Mouse (Mus musculus) liver, postnatal 0 days (tissue): ENCODE measurements around the gene Adgrg3. TPM values are rescaled to one million over a fixed set of nuclear protein-coding genes. Genes with fewer than 3 reads are reported as not detected.

Source experiments
- ATAC-seq: fragments of 200-750 bp; cut with Nextera tagmentation; 2 replicates; pipeline ENCODE4 v1.8.0; 2017; ENCODE audit warnings: mild to moderate bottlenecking, moderate library complexity
- DNase-seq: peaks from one replicate; pipeline ENCODE4 v3.0.0-alpha.2; 2016
- H3K27ac ChIP-seq: fragments of 300-500 bp; sonication (generic); 2 replicates; pipeline ENCODE4 v1.5.1; 2014; ENCODE audit warnings: antibody characterized with exemption, moderate library complexity, mild to moderate bottlenecking, low read depth
- H3K27me3 ChIP-seq: fragments of 300-500 bp; sonication (generic); 2 replicates; pipeline ENCODE4 v1.6.1; 2014; ENCODE audit warnings: low read length, control low read depth, mixed read lengths; ENCODE audit not compliant: insufficient read depth
- H3K36me3 ChIP-seq: fragments of 300-500 bp; sonication (generic); replicated peaks from 2 replicates; pipeline ENCODE4 v1.6.1; 2014; ENCODE audit warnings: mild to moderate bottlenecking, control low read depth, low read length, moderate library complexity, mixed read lengths; ENCODE audit not compliant: insufficient read depth
- H3K4me1 ChIP-seq: fragments of 300-500 bp; sonication (generic); 2 replicates; pipeline ENCODE4 v1.6.1; 2014; ENCODE audit warnings: antibody characterized with exemption, mild to moderate bottlenecking, control low read depth; ENCODE audit not compliant: insufficient read depth
- H3K4me2 ChIP-seq: fragments of 300-500 bp; sonication (generic); 2 replicates; pipeline ENCODE4 v1.6.1; 2014; ENCODE audit warnings: low read depth, mild to moderate bottlenecking, low read length, moderate library complexity, mixed read lengths
- H3K4me3 ChIP-seq: fragments of 300-500 bp; sonication (generic); 2 replicates; pipeline ENCODE4 v1.5.1; 2014; ENCODE audit warnings: low read depth, low read length
- H3K9ac ChIP-seq: fragments of 300-500 bp; sonication (generic); replicated peaks from 2 replicates; pipeline ENCODE4 v1.6.1; 2014; ENCODE audit warnings: mild to moderate bottlenecking, moderate library complexity
- H3K9me3 ChIP-seq: fragments of 300-500 bp; sonication (generic); 2 replicates; pipeline ENCODE4 v1.6.1; 2016; ENCODE audit warnings: mild to moderate bottlenecking, control low read depth, low read length, mixed read lengths
- CTCF ChIP-seq: sonication (generic); IDR thresholded peaks from 2 replicates; pipeline ENCODE4 v1.5.1; 2016; ENCODE audit warnings: antibody characterized with exemption, low read depth
- EP300 ChIP-seq: IDR thresholded peaks from 2 replicates; pipeline ENCODE4 v1.6.1; 2016; ENCODE audit warnings: antibody characterized with exemption, low read depth, mild to moderate bottlenecking
- WGBS: fragments of 180-500 bp; shearing (Covaris S2); extraction: QIAGEN DNeasy Blood & Tissue Kit; methylation state at CpG from one replicate; pipeline ENCODE4 v1.1.7; 2014; ENCODE audit not compliant: insufficient replicate concordance; 5-methylcytosine and 5-hydroxymethylcytosine counted together
- polyA plus RNA-seq: library from polyadenylated mRNA; unstranded; fragments of >200 nt; fragmentation: Nextera tagmentation; extraction: Ambion mirVana; gene quantifications from 2 replicates; pipeline ENCODE4 v1.2.1, GENCODE M21; 2015

Gene Adgrg3
- polyA plus RNA-seq, 1 experiment from 2014 or later, result 9.6 TPM

DNA sequence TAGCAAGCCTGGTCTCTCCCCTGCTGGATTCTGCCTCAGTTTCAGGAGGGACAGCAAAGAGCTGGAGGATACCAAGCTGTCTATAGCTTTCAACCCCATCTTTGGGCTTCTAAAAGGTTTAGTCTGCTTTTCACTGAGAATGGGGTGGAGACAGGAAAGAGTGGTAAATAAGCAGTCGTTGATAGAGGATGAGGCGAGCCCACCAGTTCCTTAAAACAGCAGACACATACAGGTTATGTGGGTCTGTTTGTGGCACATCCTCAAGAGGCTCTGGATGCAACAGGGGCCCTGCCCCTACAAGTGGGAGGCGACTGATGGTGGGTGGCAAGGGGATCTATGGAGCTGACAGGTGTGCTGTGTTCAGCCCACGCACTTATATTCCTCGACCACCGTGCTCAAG is 41.2 kb downstream of the Adgrg3 start:
- Histone ChIP-seq H3K4me2 (peak overlapping the region; percentile 35; the same call in 1 of the 2 replicates), H3K4me3 (no peak overlapping the region), H3K9ac (no peak overlapping the region), H3K9me3 (no peaks in the 10 kb centered on the region), H3K36me3 (no peaks in the 10 kb centered on the region), H3K4me1 (peaks cover 18% of the 10 kb centered on the region; the same call in 1 of the 2 replicates), H3K27me3 (no peaks in the 10 kb centered on the region), H3K27ac (no peak overlapping the region; the same call in 1 of the 2 replicates)
- ATAC-seq (no peak), DNase-seq (no peak)
- no peak for TF ChIP-seq CTCF
- 27% methylated on average over 6 of the region's 6 CpGs for WGBS

DNA sequence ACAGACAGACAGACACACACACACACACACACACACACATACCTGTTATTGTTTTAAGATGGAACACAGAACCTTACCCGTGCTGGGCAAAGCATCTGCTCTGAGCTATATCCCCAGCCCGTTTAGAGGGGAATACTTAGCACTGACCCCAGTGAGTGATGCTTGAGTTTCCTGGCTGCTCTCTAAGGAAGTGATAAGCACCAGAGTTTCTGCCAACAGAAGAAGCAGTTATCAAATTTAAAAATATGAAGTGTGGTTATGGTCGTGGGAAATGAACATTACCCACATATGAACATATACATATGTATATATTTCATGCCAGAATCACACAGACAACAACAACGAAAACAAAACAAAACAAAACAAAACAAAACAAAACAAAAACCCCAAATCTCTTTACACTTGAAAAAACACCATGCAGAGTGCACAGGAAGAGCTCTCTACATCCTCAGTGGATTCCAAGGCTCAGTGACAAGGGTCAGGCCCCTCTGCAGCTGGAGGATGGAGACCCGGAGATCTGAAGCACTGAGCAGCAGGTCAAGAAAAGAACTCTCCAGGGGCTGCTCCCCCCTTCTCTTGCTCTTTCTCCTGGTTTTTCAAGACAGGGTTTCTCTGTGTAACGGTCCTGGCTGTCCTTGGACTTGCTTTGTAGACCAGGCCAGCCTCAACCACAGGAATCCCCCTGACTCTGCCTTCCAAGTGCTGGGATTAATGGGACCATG is 42.5 kb downstream of the Adgrg3 start:
- Histone ChIP-seq H3K4me2 (no peak overlapping the region), H3K36me3 (no peaks in the 10 kb centered on the region), H3K9me3 (no peaks in the 10 kb centered on the region), H3K27me3 (no peaks in the 10 kb centered on the region), H3K27ac (0 out of 2 replicates have a peak overlapping the region, but pooled peaks have one; percentile 18), H3K4me3 (no peak overlapping the region), H3K9ac (no peak overlapping the region), H3K4me1 (peaks cover 18% of the 10 kb centered on the region; the same call in 1 of the 2 replicates)
- TF ChIP-seq CTCF, result no peak
- TF ChIP-seq EP300, result no peak
- DNase-seq (no peak), ATAC-seq (no peak)
- WGBS, result 41% methylated on average over 6 of the region's 6 CpGs

DNA sequence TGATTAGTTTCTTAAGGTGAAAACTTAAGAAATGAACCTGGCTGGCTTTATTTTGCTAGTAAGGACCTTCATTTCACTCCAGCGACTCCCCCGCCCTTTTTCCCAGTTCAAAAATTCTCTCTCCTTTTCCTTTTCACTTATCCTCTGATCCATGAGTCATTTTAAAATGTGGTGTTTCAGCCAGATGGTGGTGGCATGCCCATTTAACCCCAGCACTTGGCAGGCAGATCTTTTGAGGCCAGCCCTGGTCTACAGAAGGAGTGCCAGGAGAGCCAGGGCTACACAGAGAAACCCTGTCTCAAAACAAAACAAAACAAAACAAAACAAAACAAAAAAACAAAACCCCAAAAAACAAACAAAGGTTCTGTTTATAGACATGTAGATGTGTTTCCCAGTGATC is 47.0 kb downstream of the Adgrg3 start:
- no peaks in the 10 kb centered on the region for H3K4me1 ChIP-seq
- no peak overlapping the region for H3K4me3 ChIP-seq
- no peaks in the 10 kb centered on the region for H3K9me3 ChIP-seq
- H3K4me2 ChIP-seq, result no peak overlapping the region
- no peak overlapping the region for H3K9ac ChIP-seq
- no peak overlapping the region for H3K27ac ChIP-seq
- no peaks in the 10 kb centered on the region for H3K27me3 ChIP-seq
- ATAC-seq (no peak), DNase-seq (no peak)
- TF ChIP-seq EP300, result no peak
- no peak for TF ChIP-seq CTCF
- no peaks in the 10 kb centered on the region for H3K36me3 ChIP-seq
- 85% methylated on average over 2 of the region's 2 CpGs for WGBS

DNA sequence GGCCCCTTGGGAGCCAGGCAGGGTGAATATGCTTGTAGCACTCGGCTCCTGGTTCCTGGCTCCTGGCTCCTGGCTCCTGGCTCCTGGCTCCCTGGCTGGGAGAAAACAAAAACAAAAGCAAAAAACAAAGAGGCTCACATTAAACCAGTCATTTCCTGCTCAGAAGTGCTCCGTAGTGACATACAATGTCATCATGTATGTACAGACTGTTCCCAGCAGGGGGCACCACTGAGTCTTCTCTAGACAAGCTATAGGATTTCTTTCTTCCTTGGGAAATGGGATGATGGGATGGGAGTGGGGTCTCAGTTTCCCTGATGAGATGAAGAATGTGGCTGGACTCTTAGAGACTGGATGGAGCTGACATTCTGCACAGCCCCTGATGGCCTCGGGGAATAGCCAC is 50.1 kb downstream of the Adgrg3 start:
- Histone ChIP-seq H3K36me3 (no peaks in the 10 kb centered on the region), H3K4me3 (no peak overlapping the region), H3K4me1 (no peaks in the 10 kb centered on the region), H3K27ac (no peak overlapping the region), H3K9me3 (no peaks in the 10 kb centered on the region), H3K4me2 (no peak overlapping the region), H3K27me3 (no peaks in the 10 kb centered on the region), H3K9ac (no peak overlapping the region)
- TF ChIP-seq CTCF, result peak; percentile 82
- TF ChIP-seq EP300, result no peak
- DNase-seq (peak; percentile 82), ATAC-seq (no peak)
- 45% methylated on average over 3 of the region's 3 CpGs for WGBS

DNA sequence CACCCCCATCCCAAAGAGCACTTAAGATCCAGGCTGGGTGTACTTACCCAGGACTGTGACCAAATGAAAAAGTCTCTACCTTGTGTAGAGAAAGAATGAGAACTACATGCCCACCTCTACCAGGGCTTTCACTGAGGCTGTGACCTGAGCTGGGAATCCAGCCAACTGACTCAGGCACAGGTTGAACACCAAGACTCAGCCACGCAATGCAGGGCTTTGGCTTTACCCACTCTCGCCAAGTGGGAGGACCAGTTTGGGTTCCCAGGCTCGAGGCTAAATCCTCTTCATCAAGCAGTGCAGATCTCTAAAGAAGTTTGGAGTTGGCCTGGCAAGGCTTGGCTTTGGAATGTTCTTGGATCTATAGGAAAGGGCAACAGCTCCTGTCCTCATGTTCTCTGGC is 58.0 kb downstream of the Adgrg3 start:
- WGBS, result 73% methylated on average over 3 of the region's 3 CpGs
- DNase-seq (no peak), ATAC-seq (no peak)
- Histone ChIP-seq H3K4me3 (no peak overlapping the region), H3K9ac (no peak overlapping the region), H3K4me1 (no peaks in the 10 kb centered on the region; the same call in 1 of the 2 replicates), H3K4me2 (no peak overlapping the region), H3K36me3 (no peaks in the 10 kb centered on the region), H3K27me3 (no peaks in the 10 kb centered on the region), H3K27ac (no peak overlapping the region), H3K9me3 (no peaks in the 10 kb centered on the region)
- no peak for TF ChIP-seq CTCF
- TF ChIP-seq EP300, result no peak

DNA sequence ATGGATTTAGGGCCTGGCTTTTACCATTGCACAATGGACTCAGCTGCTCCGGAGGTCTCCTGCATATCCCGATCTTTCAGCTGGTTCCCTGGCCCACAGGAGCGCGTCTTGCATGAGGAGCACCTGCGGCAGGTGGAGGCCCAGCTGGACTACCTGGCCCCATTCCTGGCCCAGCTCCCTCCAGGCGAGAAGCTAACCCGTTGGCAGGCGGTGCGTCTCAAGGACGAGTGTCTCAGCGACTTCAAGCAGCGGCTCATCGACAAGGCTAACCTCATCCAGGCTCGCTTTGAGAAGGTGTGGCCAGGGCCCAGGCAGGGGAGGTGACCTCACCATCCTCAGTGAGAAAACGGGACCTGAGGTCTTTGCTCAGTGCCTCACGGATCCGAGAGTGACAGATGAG is 58.7 kb downstream of the Adgrg3 start:
- Histone ChIP-seq H3K27me3 (no peaks in the 10 kb centered on the region), H3K4me1 (no peaks in the 10 kb centered on the region; the same call in 1 of the 2 replicates), H3K9ac (no peak overlapping the region), H3K4me2 (no peak overlapping the region), H3K4me3 (no peak overlapping the region), H3K27ac (no peak overlapping the region), H3K36me3 (no peaks in the 10 kb centered on the region), H3K9me3 (no peaks in the 10 kb centered on the region)
- DNase-seq (no peak), ATAC-seq (no peak)
- 76% methylated on average over 17 of the region's 17 CpGs for WGBS
- TF ChIP-seq EP300, result no peak
- no peak for TF ChIP-seq CTCF
